Mouse (Mus musculus) stomach, embryonic 16.5 days (tissue): ENCODE measurements at regions not wholly inside any gene's neighbourhood (a gene's known extent, or its start where the extent isn't known, plus 50 kb on each side); places are given as distances from the start of the nearest gene placed in this dataset.

ENCODE experiments used
- ATAC-seq: fragments of 200-750 bp; cut with Nextera tagmentation; 2 replicates; pipeline ENCODE4 v1.8.0; 2017; ENCODE audit warnings: moderate number of reproducible peaks, moderate TSS enrichment; ENCODE audit not compliant: insufficient read depth, low FRiP score
- H3K27ac ChIP-seq: fragments of 300-500 bp; sonication (generic); 2 replicates; pipeline ENCODE4 v1.5.1; 2014; ENCODE audit warnings: low read length
- H3K27me3 ChIP-seq: fragments of 300-500 bp; sonication (generic); 2 replicates; pipeline ENCODE4 v1.6.1; 2014; ENCODE audit warnings: low read length, control low read depth, mixed read lengths; ENCODE audit not compliant: control insufficient read depth, insufficient read depth
- H3K36me3 ChIP-seq: fragments of 300-500 bp; sonication (generic); 2 replicates; pipeline ENCODE4 v1.6.1; 2014; ENCODE audit warnings: low read length; ENCODE audit not compliant: control insufficient read depth, insufficient read depth
- H3K4me1 ChIP-seq: fragments of 300-500 bp; sonication (generic); 2 replicates; pipeline ENCODE4 v1.6.1; 2014; ENCODE audit warnings: low read length, control low read depth, mixed read lengths; ENCODE audit not compliant: control insufficient read depth, insufficient read depth
- H3K4me2 ChIP-seq: fragments of 300-500 bp; sonication (generic); 2 replicates; pipeline ENCODE4 v1.6.1; 2014; ENCODE audit warnings: low read depth, low read length, mixed read lengths
- H3K4me3 ChIP-seq: fragments of 300-500 bp; sonication (generic); replicated peaks from 2 replicates; pipeline ENCODE4 v1.5.1; 2014; ENCODE audit warnings: mild to moderate bottlenecking, low read length
- H3K9ac ChIP-seq: fragments of 300-500 bp; sonication (generic); 2 replicates; pipeline ENCODE4 v1.6.1; 2014; ENCODE audit warnings: low read length
- H3K9me3 ChIP-seq: fragments of 300-500 bp; sonication (generic); replicated peaks from 2 replicates; pipeline ENCODE4 v1.6.1; 2016; ENCODE audit warnings: low read length, control low read depth; ENCODE audit not compliant: control insufficient read depth
- WGBS: fragments of 180-500 bp; shearing (Covaris S2); extraction: QIAGEN DNeasy Blood & Tissue Kit; methylation state at CpG from one replicate; pipeline ENCODE4 v1.1.7; 2014; 5-methylcytosine and 5-hydroxymethylcytosine counted together

DNA sequence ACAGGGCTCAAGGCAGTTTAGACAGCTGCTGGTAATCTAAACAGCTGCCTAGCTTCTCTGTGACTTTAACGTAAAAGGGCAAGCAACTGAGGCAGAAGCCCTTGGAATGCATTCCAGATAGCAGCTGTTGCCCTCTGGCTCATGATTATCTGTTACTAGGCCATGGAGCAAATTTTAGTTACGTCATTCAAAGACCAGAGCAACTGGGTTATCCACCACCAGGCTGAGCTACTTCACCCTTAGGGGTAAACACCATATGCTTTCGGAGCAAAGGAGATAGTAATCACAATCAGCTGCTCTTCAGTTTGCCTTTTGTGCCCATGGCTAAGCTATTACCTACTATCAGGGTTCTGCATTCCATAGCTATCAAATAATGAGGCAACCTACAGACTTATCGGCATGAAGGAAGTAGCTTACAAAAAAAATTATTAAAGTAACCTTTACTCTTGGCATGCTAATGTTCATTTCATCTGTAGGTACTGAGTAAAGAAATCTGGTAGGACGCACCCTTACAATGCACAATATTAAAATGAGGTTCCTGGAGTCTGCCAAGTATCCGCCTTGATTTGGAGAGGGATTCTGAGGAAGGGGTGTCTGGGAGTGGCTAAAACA lies 212.2 kb downstream of the Car2 start:
- Histone ChIP-seq H3K36me3 (no peaks in the 10 kb centered on the region), H3K27ac (no peak overlapping the region), H3K4me1 (no peaks in the 10 kb centered on the region), H3K9ac (no peak overlapping the region), H3K27me3 (no peaks in the 10 kb centered on the region), H3K9me3 (no peaks in the 10 kb centered on the region), H3K4me3 (no peak overlapping the region), H3K4me2 (no peak overlapping the region)
- 46% methylated on average over 6 of the region's 6 CpGs for WGBS
- ATAC-seq: peak; percentile 44; the same call in 1 of the 2 replicates

DNA sequence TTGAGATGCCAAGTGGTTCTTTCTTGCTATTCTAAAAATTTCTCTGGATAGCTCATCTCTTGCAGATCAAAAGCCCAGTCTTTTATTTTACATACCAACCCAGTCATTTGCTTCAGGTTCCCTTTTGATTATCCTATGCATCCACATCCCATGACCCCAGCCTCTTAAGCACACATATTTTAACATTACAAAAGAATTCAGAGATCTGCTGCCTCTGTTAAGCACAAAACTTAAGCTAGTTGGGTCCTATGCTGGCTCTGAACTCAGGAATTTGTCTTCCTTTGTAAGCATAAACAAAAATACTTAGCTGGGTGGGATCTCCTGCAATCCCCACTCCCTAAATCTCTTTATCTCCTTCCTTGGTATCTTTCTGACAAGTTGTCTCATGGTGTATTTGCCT lies 212.9 kb downstream of the Car2 start:
- Histone ChIP-seq H3K4me1 (no peaks in the 10 kb centered on the region), H3K27ac (no peak overlapping the region), H3K9me3 (no peaks in the 10 kb centered on the region), H3K9ac (no peak overlapping the region), H3K4me3 (no peak overlapping the region), H3K4me2 (no peak overlapping the region), H3K36me3 (no peaks in the 10 kb centered on the region), H3K27me3 (no peaks in the 10 kb centered on the region)
- ATAC-seq: no peak

DNA sequence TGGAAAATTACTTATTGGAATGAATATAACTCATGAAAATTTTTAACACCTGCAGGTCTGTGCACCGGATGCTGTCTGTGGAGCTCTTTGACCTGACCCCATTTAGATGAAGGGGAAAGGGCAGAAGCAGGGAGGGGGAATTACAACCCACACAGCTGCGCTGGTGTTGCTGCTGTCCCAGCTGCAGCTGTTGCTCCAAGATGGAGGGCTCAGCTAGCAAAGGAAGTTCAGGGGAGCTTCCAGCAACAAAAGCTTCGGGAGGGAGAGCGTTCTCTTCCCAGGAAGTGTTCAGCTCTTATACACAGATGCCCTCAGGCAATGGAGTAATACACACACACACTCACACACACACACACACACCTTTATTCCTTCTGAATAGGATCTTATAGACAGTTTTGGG lies 219.6 kb downstream of the Car2 start:
- no peak for ATAC-seq
- H3K4me1 ChIP-seq: peaks cover 5% of the 10 kb centered on the region
- H3K9ac ChIP-seq: no peak overlapping the region
- H3K4me2 ChIP-seq: no peak overlapping the region
- no peaks in the 10 kb centered on the region for H3K36me3 ChIP-seq
- no peak overlapping the region for H3K27ac ChIP-seq
- no peaks in the 10 kb centered on the region for H3K9me3 ChIP-seq
- no peaks in the 10 kb centered on the region for H3K27me3 ChIP-seq
- H3K4me3 ChIP-seq: no peak overlapping the region
- 37% methylated on average over 4 of the region's 4 CpGs for WGBS

DNA sequence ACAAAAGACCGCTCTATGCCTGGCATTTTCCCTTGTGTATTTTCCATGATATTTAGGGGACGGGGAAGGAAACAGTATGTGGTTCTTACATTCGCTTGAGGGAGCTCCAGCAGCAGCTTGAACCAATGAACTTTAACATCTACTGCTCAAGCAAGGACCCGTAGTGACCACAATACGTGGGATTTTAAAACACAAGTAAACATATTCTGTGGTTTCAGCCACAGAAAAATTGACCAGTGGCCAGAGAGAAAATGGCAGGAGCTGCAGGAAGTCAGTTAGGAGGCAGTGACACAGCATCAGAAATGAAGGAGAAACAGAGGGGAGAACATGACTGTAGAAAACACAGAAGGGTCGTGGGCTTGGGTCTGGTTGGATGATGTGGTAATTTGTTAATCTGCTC lies 220.2 kb downstream of the Car2 start:
- Histone ChIP-seq H3K27me3 (no peaks in the 10 kb centered on the region), H3K27ac (no peak overlapping the region), H3K4me3 (no peak overlapping the region), H3K4me1 (peaks cover 5% of the 10 kb centered on the region), H3K4me2 (no peak overlapping the region), H3K36me3 (no peaks in the 10 kb centered on the region), H3K9me3 (no peaks in the 10 kb centered on the region), H3K9ac (no peak overlapping the region)
- 75% methylated on average over 6 of the region's 6 CpGs for WGBS
- no peak for ATAC-seq

DNA sequence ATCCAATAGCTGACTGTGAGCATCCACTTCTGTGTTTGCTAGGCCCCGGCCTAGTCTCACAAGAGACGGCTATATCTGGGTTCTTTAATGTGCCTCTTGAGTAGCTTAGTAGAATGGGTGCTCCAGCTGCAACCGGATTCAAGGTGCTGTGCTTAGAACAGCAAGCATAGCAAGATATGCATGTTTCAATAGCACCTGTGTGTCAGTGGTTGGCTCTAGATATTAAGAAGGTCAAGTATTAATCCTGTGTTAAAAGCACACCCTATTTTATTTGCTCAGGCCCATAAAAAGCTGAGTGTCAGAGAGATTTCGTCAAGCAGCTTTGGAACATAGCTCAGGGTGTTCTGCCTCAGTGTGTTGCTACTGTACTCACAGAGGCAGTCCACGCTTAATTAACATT lies 221.2 kb downstream of the Car2 start:
- no peak overlapping the region for H3K4me2 ChIP-seq
- no peak overlapping the region for H3K9ac ChIP-seq
- peaks cover 5% of the 10 kb centered on the region for H3K4me1 ChIP-seq
- no peak overlapping the region for H3K4me3 ChIP-seq
- no peaks in the 10 kb centered on the region for H3K27me3 ChIP-seq
- H3K9me3 ChIP-seq: no peaks in the 10 kb centered on the region
- ATAC-seq: peak; percentile 29; the same call in 1 of the 2 replicates
- WGBS: 73% methylated on average over 5 of the region's 5 CpGs
- no peaks in the 10 kb centered on the region for H3K36me3 ChIP-seq
- H3K27ac ChIP-seq: no peak overlapping the region

DNA sequence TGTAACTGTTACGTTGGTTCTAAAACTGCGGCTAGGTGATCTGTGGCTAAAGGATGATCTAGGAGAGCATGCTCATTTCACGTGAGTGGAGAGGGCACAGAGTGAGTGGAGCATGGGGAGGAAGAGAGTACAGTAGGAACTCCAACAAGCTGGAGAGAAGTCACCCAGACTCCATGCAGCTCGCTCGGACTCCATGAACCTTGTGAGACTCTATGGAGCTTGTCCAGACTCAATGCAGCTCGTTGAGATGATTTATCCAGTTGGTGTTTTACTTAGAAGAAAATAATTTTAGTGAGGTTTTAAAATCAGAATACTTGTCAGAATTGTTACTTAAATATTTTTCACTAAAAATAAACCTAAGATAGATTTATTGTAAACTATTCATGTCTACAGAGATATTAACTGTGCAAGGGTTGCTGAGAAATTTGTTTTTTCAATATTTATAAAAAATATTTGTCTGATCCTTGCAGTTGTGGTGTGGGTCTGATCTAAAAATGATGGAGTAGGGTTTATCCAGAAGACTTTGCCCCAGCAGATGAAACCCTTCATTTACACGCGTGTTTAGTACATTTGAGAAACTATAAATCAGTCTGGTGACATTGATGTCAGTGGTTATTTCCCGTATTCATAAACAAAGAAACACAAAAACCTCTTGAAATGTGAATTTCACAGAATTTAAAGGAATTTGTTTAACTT lies 222.3 kb downstream of the Car2 start:
- H3K9ac ChIP-seq: no peak overlapping the region
- H3K27ac ChIP-seq: no peak overlapping the region
- H3K36me3 ChIP-seq: no peaks in the 10 kb centered on the region
- peaks cover 5% of the 10 kb centered on the region for H3K4me1 ChIP-seq
- H3K4me2 ChIP-seq: no peak overlapping the region
- no peak overlapping the region for H3K4me3 ChIP-seq
- ATAC-seq: no peak
- 57% methylated on average over 9 of the region's 9 CpGs for WGBS
- no peaks in the 10 kb centered on the region for H3K9me3 ChIP-seq
- H3K27me3 ChIP-seq: no peaks in the 10 kb centered on the region

DNA sequence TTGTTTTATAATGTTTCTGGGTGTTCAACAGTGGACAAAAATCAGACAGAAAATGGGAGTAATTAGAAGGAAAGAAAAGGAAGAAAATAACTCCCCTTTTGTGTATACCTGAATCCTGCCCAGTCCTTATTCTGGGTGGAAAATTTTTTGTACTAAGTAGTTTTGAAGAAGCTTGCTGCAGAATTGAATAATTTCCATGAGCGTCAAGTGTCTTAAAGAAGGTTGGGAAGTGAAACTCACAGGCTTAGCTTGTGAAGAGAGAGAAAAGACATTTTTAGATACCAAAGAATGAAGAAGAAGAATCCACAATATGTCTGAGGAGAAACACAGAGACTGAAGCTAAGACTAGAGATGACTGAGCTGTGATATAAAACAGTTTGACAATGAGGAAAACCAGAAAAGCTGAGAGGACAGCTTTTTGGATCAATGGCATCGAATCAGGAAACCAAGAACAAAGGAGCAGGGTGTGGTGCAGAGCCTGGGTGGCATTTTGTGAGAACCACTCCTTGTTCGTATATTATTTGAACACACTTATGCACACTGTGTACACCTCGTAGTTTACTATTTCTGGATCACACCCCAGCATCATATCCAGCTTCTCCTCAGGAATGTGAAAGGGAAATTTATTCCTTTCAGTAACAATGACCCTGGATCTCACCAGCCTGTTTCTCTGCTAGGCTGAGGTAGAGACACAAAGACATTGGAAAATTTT lies 221.9 kb downstream of the Gm9733 start:
- no peaks in the 10 kb centered on the region for H3K9me3 ChIP-seq
- H3K4me3 ChIP-seq: no peak overlapping the region
- H3K9ac ChIP-seq: no peak overlapping the region
- H3K4me1 ChIP-seq: peaks cover 5% of the 10 kb centered on the region
- no peak overlapping the region for H3K4me2 ChIP-seq
- H3K27me3 ChIP-seq: no peaks in the 10 kb centered on the region
- no peaks in the 10 kb centered on the region for H3K36me3 ChIP-seq
- H3K27ac ChIP-seq: no peak overlapping the region
- peak; percentile 33; the same call in 1 of the 2 replicates for ATAC-seq
- 54% methylated on average over 4 of the region's 4 CpGs for WGBS

DNA sequence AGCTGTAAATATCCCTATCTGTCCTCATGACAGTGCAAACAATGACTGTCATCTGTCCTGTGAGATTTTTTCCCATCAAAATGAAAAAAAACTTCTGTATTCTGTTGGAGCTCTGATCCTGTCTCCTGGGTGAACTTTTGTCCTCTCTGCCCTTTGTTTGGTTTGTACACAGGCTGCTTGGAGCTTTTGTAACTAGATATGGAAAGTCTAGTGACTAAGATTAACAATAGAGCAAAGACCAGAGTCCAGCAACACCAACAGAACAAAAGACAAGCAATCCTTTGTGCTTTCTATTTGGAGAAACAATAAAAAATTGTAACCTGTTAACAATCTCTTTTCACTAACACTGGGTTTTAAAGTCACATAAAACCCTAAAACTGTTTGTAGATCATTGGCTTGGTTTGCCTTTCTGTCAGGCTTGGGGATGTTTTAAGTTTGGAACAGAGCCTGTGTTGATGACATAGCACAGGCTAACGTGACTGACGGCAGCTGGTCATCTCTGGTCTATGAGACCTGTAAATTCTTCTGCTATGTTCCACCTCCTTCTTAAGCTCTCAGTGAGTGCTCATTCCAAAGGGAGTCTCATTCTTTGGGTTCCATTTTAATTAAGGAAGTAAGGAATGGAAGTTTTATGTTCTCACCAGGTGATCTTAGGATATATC lies 219.8 kb downstream of the Gm9733 start:
- WGBS: 63% methylated on average over 2 of the region's 2 CpGs
- no peak overlapping the region for H3K27ac ChIP-seq

More for the DNA sequence above, 219.8 kb downstream of the Gm9733 start:
- Histone ChIP-seq H3K9ac (no peak overlapping the region), H3K4me2 (no peak overlapping the region), H3K27me3 (no peaks in the 10 kb centered on the region), H3K36me3 (no peaks in the 10 kb centered on the region), H3K4me3 (no peak overlapping the region), H3K9me3 (no peaks in the 10 kb centered on the region), H3K4me1 (peaks cover 5% of the 10 kb centered on the region)
- no peak for ATAC-seq
